Mouse (Mus musculus): Measurements from ENCODE around the gene Ppp2r1b.
"Not testable (repeated sequence)": the region's sequence is repeated elsewhere in the genome, so short reads cannot be mapped to it uniquely, and the experiment has no call there.

The Ppp2r1b gene

DNA sequence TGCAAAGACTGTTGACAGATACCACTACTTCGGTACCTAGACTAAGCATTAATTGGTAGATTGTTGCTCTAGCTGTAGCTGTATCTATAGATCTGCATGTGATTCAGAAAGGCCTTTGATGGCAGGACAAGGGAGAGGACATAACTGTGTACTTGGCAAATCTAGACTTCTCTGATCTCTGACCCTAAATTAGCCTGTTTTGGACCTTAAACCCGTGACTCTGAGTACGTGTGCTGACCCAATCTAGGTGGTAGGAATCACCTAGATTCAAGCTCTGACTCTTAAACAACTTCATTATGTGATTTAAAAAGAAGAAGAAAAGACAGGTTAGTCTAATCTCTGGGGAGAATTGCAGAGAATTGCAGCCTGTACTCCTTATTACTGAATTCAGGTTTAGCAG is at the start of gene Ppp2r1b:
Gene Ppp2r1b, plus strand, starts transcription at position 221 of the 400 bp plus-strand sequence.
- DNase-seq (ENCODE audit: low spot score in 2 of 2), result no peak

DNA sequence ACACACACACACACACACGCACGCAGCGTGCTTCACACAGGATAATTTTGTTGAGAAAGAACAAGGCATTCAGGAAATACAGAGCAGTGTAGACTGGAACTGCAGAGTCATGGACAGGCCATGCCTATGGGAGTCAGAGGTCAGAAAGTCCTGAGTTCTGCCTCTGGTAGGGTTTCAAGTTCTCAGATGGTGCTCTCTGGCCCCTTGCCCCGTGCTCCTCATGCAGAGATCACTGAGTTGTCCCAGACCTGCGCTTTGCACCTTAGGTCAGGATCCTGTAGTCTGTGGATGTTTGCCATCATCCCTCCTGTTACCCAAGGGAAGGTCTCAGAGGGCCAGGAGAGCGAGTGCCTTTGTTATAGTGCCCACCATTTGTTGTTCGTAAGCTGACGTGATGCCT is 48.3 kb upstream of the Ppp2r1b start:
- no peak for DNase-seq (ENCODE audit: low spot score in 2 of 2)

GRCm38 (mm10) chr9:50797641-50798040 is 47.5 kb upstream of the Ppp2r1b start:
- DNase-seq (ENCODE audit: low spot score in 2 of 2), result no peak

DNA sequence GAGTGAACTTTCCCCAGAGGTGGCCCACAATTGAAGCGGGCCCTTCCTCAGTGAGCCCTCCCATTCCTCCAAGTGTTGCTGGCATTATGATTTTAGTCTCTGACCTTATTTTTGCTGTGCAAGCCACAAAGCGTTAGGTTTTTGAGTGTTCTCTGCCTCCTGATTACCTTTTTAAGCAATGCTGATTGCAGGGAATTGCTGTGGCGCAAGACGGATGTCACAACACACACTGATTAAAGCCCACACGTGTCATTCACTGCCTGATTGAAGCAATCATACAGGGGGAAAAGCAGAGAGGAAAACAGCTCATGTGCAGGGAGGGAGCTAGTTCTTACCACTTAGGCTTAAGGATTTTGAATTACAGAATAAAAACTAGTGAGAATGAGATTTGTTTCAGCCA is 46.7 kb upstream of the Ppp2r1b start:
- DNase-seq (ENCODE audit: low spot score in 2 of 2), result no peak

GRCm38 (mm10) chr9:50800985-50801384 is 44.1 kb upstream of the Ppp2r1b start:
- peak; percentile 75 to 81 for DNase-seq (ENCODE audit: low spot score in 2 of 2)

DNA sequence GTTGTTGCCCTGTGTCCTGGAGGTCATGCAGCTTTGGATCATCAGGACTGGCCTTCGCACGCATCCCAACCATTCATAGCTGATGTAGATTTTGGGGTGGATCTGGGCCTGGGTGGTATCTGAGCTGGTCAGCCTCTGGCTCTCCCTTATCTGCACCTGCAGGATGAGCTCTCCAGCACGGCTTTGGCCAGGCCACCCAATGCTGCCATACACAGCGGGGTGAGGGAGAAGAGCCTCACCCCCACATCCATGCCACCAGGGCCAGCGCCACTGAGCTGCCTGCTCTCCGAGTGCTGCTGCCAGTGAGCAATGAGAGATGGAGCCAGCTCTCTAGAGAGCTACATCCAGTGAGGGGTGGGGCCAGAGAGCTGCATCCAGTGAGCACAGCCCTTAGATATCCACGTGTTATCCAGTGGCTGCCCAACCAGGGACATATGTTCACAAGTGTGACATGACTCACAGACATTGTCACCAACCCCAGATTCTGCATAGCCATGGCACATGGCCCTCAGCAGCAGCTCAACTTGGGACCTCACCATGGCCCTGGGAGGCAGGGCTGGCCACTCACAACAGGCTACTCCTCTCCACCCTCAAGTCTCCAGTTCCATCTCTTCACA is 41.9 kb upstream of the Ppp2r1b start:
- peak; percentile 77 to 84 for DNase-seq (ENCODE audit: low spot score in 2 of 2)

- DNase-seq (ENCODE audit: low spot score in 2 of 2), result no peak
Observed at GRCm38 (mm10) chr9:50808471-50808870, 36.6 kb upstream of the Ppp2r1b start.

DNA sequence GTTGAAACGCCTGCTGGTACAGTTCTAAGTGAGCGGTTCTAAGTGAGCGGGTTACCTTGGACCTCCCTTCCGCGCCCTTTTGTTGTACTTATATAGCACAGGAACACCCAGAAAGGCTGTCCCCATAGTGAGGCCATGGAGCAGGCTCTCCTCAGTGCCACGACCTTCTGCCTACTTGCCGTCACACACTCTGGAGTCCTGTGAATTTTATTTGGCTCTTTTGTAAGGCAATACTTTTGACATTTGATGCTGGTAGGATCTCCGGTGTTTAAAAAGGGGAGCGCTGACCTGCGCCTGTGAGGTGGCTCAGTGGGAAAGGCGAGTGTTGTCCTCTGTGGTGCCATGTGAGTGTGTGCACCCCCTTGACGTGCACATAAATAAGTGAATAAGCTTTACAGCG is 36.0 kb upstream of the Ppp2r1b start:
- DNase-seq (ENCODE audit: low spot score in 2 of 2), result no peak

DNA sequence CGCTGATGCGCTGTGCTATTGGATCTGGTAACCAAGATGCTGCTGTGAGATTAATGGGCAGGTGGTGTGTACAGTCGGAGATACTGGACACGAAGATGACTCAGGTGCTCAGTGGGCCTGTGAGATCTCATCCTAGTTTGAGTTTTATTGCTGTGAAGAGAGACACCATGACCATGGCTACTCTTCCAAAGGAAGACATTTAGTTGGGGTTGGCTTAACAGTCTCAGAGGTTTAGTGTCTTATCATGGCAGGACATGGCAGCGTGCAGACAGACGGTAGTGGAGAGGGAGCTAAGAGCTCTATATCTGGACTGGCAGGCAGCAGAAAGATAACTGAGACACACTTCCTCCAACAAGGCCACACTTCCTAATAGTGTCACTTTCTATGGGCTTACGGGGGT is 33.9 kb upstream of the Ppp2r1b start:
- DNase-seq (ENCODE audit: low spot score in 2 of 2), result peak in 1 of 2 experiments; percentile 45

- DNase-seq (ENCODE audit: low spot score in 2 of 2), result no peak
Observed at GRCm38 (mm10) chr9:50811746-50812145, 33.4 kb upstream of the Ppp2r1b start.

DNA sequence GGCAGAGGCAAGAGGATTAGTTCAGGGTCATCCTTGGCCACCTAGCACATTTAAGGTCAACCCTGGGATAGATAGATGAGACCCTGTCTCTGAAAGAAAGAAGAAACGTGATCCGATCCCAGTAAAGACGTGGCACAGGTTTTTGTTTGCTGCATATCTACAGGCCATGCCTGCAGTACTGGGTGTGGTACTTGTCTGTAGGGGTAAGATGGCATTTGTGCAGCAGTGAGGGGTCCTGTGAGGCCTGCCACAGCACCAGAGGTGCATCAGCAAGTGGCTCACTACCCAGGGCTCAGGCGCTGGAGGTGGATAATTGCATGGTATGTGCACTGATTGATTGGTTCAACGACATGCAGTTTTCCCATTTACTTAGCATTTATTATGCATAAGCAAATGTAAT is 31.3 kb upstream of the Ppp2r1b start:
- no peak for DNase-seq (ENCODE audit: low spot score in 2 of 2)

DNA sequence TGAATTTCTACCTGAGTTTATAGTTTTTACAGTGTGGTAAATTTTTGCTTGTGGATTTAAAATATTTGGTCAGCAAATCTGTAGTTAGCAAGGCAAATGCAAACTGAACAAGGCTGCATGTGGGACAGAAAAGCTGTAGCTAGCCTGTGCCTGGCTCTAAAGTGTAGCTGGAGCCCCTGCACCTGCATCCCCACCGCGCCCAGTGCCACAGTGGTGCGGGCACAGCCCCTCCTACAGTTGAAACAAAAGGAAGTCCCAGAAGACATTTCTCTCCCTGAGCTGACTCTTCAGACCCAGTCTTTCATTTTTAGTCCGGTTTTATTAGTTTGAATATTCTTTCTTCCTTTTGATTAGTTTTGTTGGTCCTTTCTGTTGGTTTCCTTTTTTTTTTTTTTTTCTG is 29.4 kb upstream of the Ppp2r1b start:
- no peak for DNase-seq (ENCODE audit: low spot score in 2 of 2)

DNA sequence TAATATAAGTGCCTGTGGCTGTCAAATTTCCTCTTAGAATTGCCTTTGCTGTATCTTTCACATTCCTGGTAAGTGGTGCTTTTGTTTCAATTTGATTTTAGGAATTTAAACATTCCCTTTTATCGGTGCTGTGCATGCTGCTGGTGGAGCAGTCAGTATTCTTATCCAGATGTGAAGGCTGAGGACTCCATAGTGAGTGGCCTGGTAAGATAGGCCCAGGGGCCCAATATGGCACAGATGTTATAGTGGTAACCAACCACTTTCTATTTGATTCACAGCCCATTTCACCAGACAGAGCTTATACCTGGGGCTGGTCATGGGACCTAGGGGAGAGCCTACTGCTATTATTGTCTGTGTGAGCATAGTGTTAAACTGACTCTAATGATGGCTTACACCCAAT is 28.6 kb upstream of the Ppp2r1b start:
- DNase-seq (ENCODE audit: low spot score in 2 of 2), result no peak

DNA sequence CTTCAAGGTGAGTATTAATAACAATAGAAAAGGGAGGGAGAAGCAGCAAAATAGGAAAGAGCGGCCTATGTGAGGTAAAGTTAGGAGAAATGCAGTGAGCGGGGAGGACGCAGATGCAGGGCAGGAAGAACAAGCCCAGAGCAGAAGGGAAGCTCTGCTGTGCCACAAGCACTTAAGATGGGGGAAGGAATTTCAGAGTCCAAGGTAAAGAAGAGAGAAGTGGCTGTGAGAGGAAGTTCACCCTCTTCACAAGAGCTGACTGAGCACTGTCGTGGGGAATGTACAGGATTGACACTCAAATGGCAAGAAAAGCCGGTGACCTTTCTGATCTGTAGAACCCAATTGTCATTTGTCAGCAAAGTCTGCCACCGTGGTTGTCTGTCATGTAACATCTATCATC is 27.1 kb upstream of the Ppp2r1b start:
- no peak for DNase-seq (ENCODE audit: low spot score in 2 of 2)

GRCm38 (mm10) chr9:50819716-50820115 is 25.4 kb upstream of the Ppp2r1b start:
- no peak for DNase-seq (ENCODE audit: low spot score in 2 of 2)

- no peak for DNase-seq (ENCODE audit: low spot score in 2 of 2)
Observed at GRCm38 (mm10) chr9:50821651-50822050, 23.4 kb upstream of the Ppp2r1b start.

GRCm38 (mm10) chr9:50822216-50822615 is 22.9 kb upstream of the Ppp2r1b start:
- DNase-seq (ENCODE audit: low spot score in 2 of 2), result no peak

DNA sequence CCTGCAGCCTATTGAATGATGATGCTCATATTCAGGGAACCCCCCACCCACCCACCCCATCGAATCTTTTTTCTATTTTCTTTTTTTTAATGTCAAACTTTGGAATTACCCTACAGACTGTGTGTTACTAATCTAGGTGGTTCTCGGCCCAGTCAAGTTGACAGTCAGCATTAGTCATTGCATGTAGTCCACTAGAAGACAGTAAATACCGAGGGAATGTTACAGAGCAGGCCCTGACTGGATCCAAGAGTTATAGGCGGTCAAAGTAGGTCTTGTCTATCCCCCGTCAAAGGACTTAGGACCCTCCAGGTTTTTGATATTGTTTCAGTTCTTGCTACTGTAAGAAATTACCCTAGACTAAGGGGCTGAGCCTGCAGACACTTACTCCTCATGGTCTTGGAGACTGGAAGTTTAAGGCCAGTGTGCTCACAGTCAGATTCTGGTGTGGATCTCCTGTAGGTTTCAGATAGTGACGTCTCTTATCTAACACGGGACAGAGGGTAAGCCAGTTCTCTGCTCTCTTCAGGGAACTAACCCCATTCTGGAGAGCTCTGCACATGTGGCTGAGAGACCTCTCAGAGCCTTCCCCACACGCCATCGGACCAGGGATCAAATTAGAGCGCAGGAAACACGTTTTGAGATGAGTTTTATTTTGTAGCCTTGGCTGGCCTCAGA is 21.2 kb upstream of the Ppp2r1b start:
- DNase-seq (ENCODE audit: low spot score in 2 of 2), result peak in 1 of 2 experiments; percentile 42

DNA sequence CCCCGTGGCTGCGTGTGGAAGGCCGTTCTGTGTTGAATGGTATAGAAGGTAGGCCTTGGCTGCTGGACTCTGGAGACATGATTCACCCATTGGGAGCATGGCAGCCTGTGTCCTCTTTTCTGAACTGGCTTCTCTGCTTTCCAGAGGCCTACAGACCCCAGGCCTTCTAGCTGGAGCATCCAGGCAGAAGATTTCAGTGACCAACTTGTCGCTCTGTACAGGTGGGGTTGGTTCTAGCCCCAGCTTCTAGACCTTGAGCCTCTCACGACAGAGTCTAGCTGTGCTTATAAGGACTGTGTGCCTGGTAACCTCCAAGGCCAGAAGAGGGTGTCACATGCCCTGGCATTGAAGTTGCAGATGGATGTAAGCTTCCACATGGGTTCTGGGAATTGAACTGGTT is 13.6 kb upstream of the Ppp2r1b start:
- no peak for DNase-seq (ENCODE audit: low spot score in 2 of 2)

GRCm38 (mm10) chr9:50832162-50832561 is 12.9 kb upstream of the Ppp2r1b start:
- DNase-seq (ENCODE audit: low spot score in 2 of 2), result no peak

DNA sequence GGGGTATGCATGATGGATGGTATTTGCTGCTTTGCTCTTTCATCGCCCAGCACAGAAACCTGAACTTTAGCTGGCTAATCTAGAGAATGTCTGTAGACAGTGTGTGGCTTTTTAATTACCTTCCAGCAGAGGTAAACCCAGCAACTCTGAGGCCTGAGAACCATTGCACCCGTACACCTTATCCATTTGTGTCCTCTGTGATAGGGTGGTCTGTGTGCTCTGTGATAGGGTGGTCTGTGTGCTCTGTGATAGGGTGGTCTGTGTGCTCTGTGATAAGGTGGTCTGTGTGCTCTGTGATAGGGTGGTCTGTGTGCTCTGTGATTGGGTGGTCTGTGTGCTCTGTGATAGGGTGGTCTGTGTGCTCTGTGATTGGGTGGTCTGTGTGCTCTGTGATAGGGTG is 12.5 kb upstream of the Ppp2r1b start:
- not testable (repeated sequence) for DNase-seq (ENCODE audit: low spot score in 2 of 2)

- DNase-seq (ENCODE audit: low spot score in 2 of 2), result no peak
Observed at GRCm38 (mm10) chr9:50833786-50834185, 11.3 kb upstream of the Ppp2r1b start.

DNA sequence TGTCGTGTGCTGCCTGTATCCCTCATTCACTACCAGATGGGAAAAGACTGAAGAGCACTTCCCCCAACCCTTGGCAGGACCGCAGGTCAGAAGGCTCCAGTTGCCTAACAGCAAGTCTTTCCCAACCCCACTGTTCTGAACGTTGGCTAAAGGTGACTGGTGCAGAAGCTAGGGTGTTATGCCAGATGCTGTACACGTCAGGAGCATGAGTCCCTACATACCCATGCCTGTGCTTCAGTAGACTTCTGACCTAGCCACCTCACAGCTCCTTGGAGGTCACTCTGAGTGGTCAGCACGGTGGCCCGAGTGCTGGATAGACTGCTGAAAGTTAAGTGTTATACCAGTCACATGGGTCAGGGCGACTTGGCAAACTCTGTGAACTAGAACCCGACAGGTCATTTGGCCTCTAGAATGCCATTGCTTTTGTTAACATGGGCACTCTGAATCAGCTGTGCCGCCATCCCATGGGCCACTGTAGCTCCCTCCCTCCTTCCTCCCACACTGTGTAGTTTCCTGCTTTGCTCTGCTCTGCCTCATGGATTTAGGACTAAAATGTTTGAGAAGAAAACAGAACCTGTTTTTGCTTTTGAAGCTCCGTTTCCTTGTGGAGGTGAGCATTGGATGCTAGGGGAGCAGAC is 9.9 kb upstream of the Ppp2r1b start:
- DNase-seq (ENCODE audit: low spot score in 2 of 2), result peak in 1 of 2 experiments; percentile 34
